Mouse (Mus musculus): ENCODE data around the gene Wipf1. TPM values are rescaled to one million over a fixed set of nuclear protein-coding genes. Genes with fewer than 3 reads are reported as not detected.
A peak's percentile ranks its signal among the peaks of the same experiment; 100 is the strongest.

Gene Wipf1
- polyA plus RNA-seq, 1 experiment from 2014 or later = 8.0 TPM

GRCm38 (mm10) chr2:73571304-73571703 is 41.8 kb upstream of the Wipf1 start:
- ATAC-seq (replicated peaks; ENCODE audit: low FRiP score, low read depth) = no peak
- no peak for TF ChIP-seq CTCF (IDR thresholded peaks at IDR 0.05; ENCODE audit: low read depth)
- H3K9ac ChIP-seq (ENCODE audit: low read depth, low read length) = no peak overlapping the region
- no peak overlapping the region for H3K4me2 ChIP-seq (ENCODE audit: low read length)
- no peak for DNase-seq (ENCODE audit: low spot score)
- H3K4me3 ChIP-seq (replicated peaks; ENCODE audit: low read depth, low read length) = no peak overlapping the region
- H3K9me3 ChIP-seq (replicated peaks; ENCODE audit: low read length) = no peaks in the 10 kb centered on the region
- H3K27ac ChIP-seq = no peak overlapping the region
- H3K4me1 ChIP-seq (replicated peaks; ENCODE audit: insufficient read depth, low read length) = no peaks in the 10 kb centered on the region
- 96% methylated on average over 9 of the region's 9 CpGs for WGBS
- H3K36me3 ChIP-seq (ENCODE audit: insufficient read depth, low read length) = no peaks in the 10 kb centered on the region
- H3K27me3 ChIP-seq (ENCODE audit: insufficient read depth, low read length) = no peaks in the 10 kb centered on the region

DNA sequence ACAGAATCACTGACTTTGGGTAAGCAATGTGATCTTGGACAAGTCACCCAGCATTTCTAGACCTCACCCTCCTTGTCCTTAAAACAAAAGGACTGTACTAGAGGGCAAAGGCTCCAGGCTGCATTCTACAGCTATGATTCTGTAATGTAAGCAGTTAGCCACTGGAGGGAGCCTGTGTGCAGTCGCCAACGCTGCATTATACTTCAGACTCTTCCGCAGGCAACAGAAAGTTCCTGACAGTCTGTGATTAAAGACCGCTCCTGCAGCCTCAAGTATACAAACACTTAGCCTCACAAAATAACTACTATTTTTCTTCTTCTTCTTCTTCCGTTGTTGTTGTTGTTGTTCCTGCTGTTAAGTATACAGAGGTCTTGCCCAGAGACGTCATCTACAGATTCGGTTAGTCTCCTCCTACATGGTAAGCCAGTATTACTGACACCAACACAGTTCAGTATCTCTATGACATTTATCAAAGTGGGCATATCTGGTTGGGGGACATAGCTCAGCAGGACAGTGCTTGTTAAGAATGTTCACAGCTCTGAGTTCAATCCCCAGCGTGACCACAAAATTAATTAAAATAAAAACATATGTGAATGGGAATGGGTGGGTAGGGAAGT is 37.6 kb upstream of the Wipf1 start:
- no peak overlapping the region for H3K27ac ChIP-seq
- no peaks in the 10 kb centered on the region for H3K36me3 ChIP-seq (ENCODE audit: insufficient read depth, low read length)
- H3K4me2 ChIP-seq (ENCODE audit: low read length) = peak overlapping the region; percentile 55
- ATAC-seq (replicated peaks; ENCODE audit: low FRiP score, low read depth) (peak; percentile 47; the same call in 1 of the 2 replicates), DNase-seq (ENCODE audit: low spot score) (peak; percentile 87)
- H3K9me3 ChIP-seq (replicated peaks; ENCODE audit: low read length) = no peaks in the 10 kb centered on the region
- no peaks in the 10 kb centered on the region for H3K4me1 ChIP-seq (replicated peaks; ENCODE audit: insufficient read depth, low read length)
- H3K9ac ChIP-seq (ENCODE audit: low read depth, low read length) = no peak overlapping the region
- TF ChIP-seq CTCF (IDR thresholded peaks at IDR 0.05; ENCODE audit: low read depth) = peak; percentile 90
- peak overlapping the region; percentile 17; the same call in 1 of the 2 replicates for H3K4me3 ChIP-seq (replicated peaks; ENCODE audit: low read depth, low read length)
- no peaks in the 10 kb centered on the region for H3K27me3 ChIP-seq (ENCODE audit: insufficient read depth, low read length)
- WGBS = 15% methylated on average over 8 of the region's 8 CpGs

DNA sequence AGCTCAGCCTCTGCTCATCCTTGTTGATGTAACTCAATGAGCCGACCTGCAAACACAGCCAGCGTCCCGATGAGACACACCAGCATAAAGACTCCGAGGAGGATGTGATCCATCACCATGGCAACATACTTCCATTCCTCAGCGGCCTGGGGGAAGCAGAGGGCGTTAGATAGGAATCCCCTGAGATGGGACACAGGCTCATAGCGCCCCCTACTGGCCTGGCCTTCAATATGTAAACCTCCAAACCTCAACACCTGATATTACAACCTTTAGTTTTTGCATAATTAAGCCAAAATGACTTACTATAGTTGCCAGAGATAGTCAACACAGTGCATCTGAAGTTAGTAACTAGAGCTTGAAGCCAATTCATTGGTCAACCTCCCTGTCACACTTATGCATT is 36.6 kb upstream of the Wipf1 start:
- ATAC-seq (replicated peaks; ENCODE audit: low FRiP score, low read depth) (no peak), DNase-seq (ENCODE audit: low spot score) (peak; percentile 56)
- 15% methylated on average over 7 of the region's 7 CpGs for WGBS
- Histone ChIP-seq H3K36me3 (ENCODE audit: insufficient read depth, low read length) (no peaks in the 10 kb centered on the region), H3K4me2 (ENCODE audit: low read length) (no peak overlapping the region), H3K27ac (no peak overlapping the region), H3K27me3 (ENCODE audit: insufficient read depth, low read length) (no peaks in the 10 kb centered on the region), H3K9ac (ENCODE audit: low read depth, low read length) (no peak overlapping the region), H3K4me1 (replicated peaks; ENCODE audit: insufficient read depth, low read length) (no peaks in the 10 kb centered on the region), H3K4me3 (replicated peaks; ENCODE audit: low read depth, low read length) (no peak overlapping the region), H3K9me3 (replicated peaks; ENCODE audit: low read length) (no peaks in the 10 kb centered on the region)
- peak; percentile 65 for TF ChIP-seq CTCF (IDR thresholded peaks at IDR 0.05; ENCODE audit: low read depth)

DNA sequence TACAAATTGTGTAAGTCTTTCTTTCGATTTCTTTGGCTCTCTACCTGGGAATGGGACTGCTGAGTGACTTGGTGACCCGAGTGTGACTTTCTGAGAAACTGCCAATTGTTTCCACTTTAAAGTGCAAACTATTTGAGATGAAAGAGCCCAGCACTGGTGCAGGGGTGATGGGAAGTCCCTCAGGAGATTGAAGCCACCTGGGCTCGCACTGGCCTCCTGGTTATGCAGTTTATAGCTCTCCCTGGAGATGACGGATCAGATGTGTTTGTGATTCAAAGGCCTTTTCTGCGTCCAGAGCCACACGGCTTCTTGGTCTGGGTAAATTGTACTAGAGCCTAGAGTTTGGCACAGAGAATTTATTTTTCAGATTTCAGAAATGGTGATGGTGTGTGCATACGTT is 34.2 kb upstream of the Wipf1 start:
- Histone ChIP-seq H3K27me3 (ENCODE audit: insufficient read depth, low read length) (no peaks in the 10 kb centered on the region), H3K9ac (ENCODE audit: low read depth, low read length) (no peak overlapping the region), H3K4me1 (replicated peaks; ENCODE audit: insufficient read depth, low read length) (no peaks in the 10 kb centered on the region), H3K9me3 (replicated peaks; ENCODE audit: low read length) (no peaks in the 10 kb centered on the region), H3K27ac (no peak overlapping the region), H3K4me2 (ENCODE audit: low read length) (no peak overlapping the region), H3K36me3 (ENCODE audit: insufficient read depth, low read length) (no peaks in the 10 kb centered on the region), H3K4me3 (replicated peaks; ENCODE audit: low read depth, low read length) (no peak overlapping the region)
- TF ChIP-seq CTCF (IDR thresholded peaks at IDR 0.05; ENCODE audit: low read depth) = no peak
- DNase-seq (ENCODE audit: low spot score) = no peak
- 37% methylated on average over 7 of the region's 7 CpGs for WGBS
- no peak for ATAC-seq (replicated peaks; ENCODE audit: low FRiP score, low read depth)

DNA sequence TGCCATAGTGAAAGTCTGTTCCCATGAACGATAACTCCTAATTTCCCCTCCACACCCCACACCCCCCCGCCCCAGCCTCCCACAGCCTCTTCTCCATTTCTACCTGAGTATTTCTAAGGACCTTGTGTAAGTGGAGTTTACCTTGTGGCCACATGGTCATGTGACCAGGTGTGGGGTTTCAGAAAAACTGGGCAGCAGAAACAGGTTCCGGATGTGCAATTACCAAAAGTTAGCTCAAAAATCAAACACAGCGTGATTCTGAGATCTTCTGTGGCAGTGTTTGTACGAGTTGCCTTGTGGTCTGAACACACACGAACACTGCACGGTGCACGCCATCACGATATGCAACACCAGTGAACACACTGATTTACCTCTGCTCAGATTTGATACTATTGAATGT is 33.1 kb upstream of the Wipf1 start:
- Histone ChIP-seq H3K27ac (no peak overlapping the region), H3K4me2 (ENCODE audit: low read length) (no peak overlapping the region), H3K9me3 (replicated peaks; ENCODE audit: low read length) (no peaks in the 10 kb centered on the region), H3K4me1 (replicated peaks; ENCODE audit: insufficient read depth, low read length) (no peaks in the 10 kb centered on the region), H3K4me3 (replicated peaks; ENCODE audit: low read depth, low read length) (no peak overlapping the region), H3K27me3 (ENCODE audit: insufficient read depth, low read length) (no peaks in the 10 kb centered on the region), H3K36me3 (ENCODE audit: insufficient read depth, low read length) (no peaks in the 10 kb centered on the region), H3K9ac (ENCODE audit: low read depth, low read length) (no peak overlapping the region)
- ATAC-seq (replicated peaks; ENCODE audit: low FRiP score, low read depth) (no peak), DNase-seq (ENCODE audit: low spot score) (no peak)
- WGBS = 67% methylated on average over 9 of the region's 9 CpGs
- TF ChIP-seq CTCF (IDR thresholded peaks at IDR 0.05; ENCODE audit: low read depth) = no peak

GRCm38 (mm10) chr2:73561665-73562063 is 32.1 kb upstream of the Wipf1 start:
- Histone ChIP-seq H3K27ac (no peak overlapping the region), H3K9me3 (replicated peaks; ENCODE audit: low read length) (no peaks in the 10 kb centered on the region), H3K4me2 (ENCODE audit: low read length) (peak overlapping the region; percentile 67), H3K4me3 (replicated peaks; ENCODE audit: low read depth, low read length) (0 out of 2 replicates have a peak overlapping the region, but pooled peaks have one; percentile 27), H3K27me3 (ENCODE audit: insufficient read depth, low read length) (no peaks in the 10 kb centered on the region), H3K36me3 (ENCODE audit: insufficient read depth, low read length) (no peaks in the 10 kb centered on the region), H3K9ac (ENCODE audit: low read depth, low read length) (no peak overlapping the region), H3K4me1 (replicated peaks; ENCODE audit: insufficient read depth, low read length) (no peaks in the 10 kb centered on the region)
- peak; percentile 85 for DNase-seq (ENCODE audit: low spot score)
- ATAC-seq (replicated peaks; ENCODE audit: low FRiP score, low read depth) = peak; percentile 66; the same call in 1 of the 2 replicates
- 9% methylated on average over 8 of the region's 8 CpGs for WGBS
- peak; percentile 73 for TF ChIP-seq CTCF (IDR thresholded peaks at IDR 0.05; ENCODE audit: low read depth)
